ENCODE assay signal across 9 mouse cellular contexts in genomic region chr1:53851334-53851733, GRCm38 (mm10).
A peak's percentile ranks its signal among the peaks of the same experiment; 100 is the strongest.
DNase-seq lines count a peak whose midpoint lies in the region; ATAC-seq and TF ChIP-seq lines count a peak whose summit lies in the region.
"Had no signal": no experiment of that assay in that cellular context is flagged by ENCODE, and none has a peak within 500 bp of the region (broad histone marks: within the 10 kb centered on the region; RNA-seq: fewer than 3 reads in every experiment).

No protein-coding gene starts in this region.

- peaks cover 12% of the 10 kb centered on the region for H3K36me3 ChIP-seq in heart, embryonic 12.5 days
- no peaks in the 10 kb centered on the region for H3K36me3 ChIP-seq in lung, embryonic 14.5 days (ENCODE audit: insufficient read depth)
- no peaks in the 10 kb centered on the region for H3K36me3 ChIP-seq in forebrain, embryonic 11.5 days (ENCODE audit: control insufficient read depth, insufficient read depth, low read length)

- TF ChIP-seq CTCF in lung, embryonic 14.5 days (IDR thresholded peaks at IDR 0.05; ENCODE audit: low read depth) = no peak

- WGBS in heart, embryonic 12.5 days = 66% methylated on average over 8 of the region's 8 CpGs
- 54% methylated on average over 8 of the region's 8 CpGs for WGBS in lung, embryonic 14.5 days
- 88% methylated on average over 8 of the region's 8 CpGs for WGBS in forebrain, embryonic 11.5 days

- H3K9me3 ChIP-seq in heart, embryonic 12.5 days (replicated peaks) = no peaks in the 10 kb centered on the region
- no peaks in the 10 kb centered on the region for H3K9me3 ChIP-seq in lung, embryonic 14.5 days (ENCODE audit: low read depth, low read length)
- no peaks in the 10 kb centered on the region for H3K9me3 ChIP-seq in forebrain, embryonic 11.5 days (ENCODE audit: control insufficient read depth, low read length)
- H3K9me3 ChIP-seq: neural tube, embryonic 13.5 days had no signal

- DNase-seq in heart, adult 18-20 months = peak; percentile 60 to 85
- peak; percentile 39 for DNase-seq in brain, adult 2 months (ENCODE audit: low read depth, low spot score)
- DNase-seq in lung, embryonic 14.5 days = peak; percentile 54
- DNase-seq in spleen, postnatal 36 days (ENCODE audit: low spot score in 2 of 2) = peak; percentile 89
- no peak for DNase-seq in frontal cortex, postnatal 25 days (ENCODE audit: low spot score in 2 of 2)
- no peak for DNase-seq in forebrain, embryonic 11.5 days (ENCODE audit: low spot score)
- DNase-seq in testis, postnatal 10 days (ENCODE audit: low spot score) = no peak

- no peak for ATAC-seq in heart, embryonic 12.5 days (ENCODE audit: insufficient number of reproducible peaks, low FRiP score)
- ATAC-seq in lung, embryonic 14.5 days (ENCODE audit: insufficient read depth) = no peak
- no peak for ATAC-seq in forebrain, embryonic 11.5 days (replicated peaks; ENCODE audit: low FRiP score)

- no peak overlapping the region for H3K9ac ChIP-seq in heart, embryonic 12.5 days
- no peak overlapping the region for H3K9ac ChIP-seq in lung, embryonic 14.5 days
- H3K9ac ChIP-seq in forebrain, embryonic 11.5 days (ENCODE audit: low read length) = no peak overlapping the region
- H3K9ac ChIP-seq: neural tube, embryonic 13.5 days had no signal

- H3K27ac ChIP-seq in heart, embryonic 12.5 days (ENCODE audit: poor library complexity, severe bottlenecking) = no peak overlapping the region
- H3K27ac ChIP-seq in lung, embryonic 14.5 days (ENCODE audit: low read depth) = no peak overlapping the region
- H3K27ac ChIP-seq in forebrain, embryonic 11.5 days (ENCODE audit: low read depth, low read length) = no peak overlapping the region
- H3K27ac ChIP-seq: neural tube, embryonic 13.5 days had no signal

- no peak overlapping the region for H3K4me2 ChIP-seq in heart, embryonic 12.5 days
- no peak overlapping the region for H3K4me2 ChIP-seq in lung, embryonic 14.5 days
- no peak overlapping the region for H3K4me2 ChIP-seq in forebrain, embryonic 11.5 days (ENCODE audit: low read depth, low read length, severe bottlenecking)
- H3K4me2 ChIP-seq: neural tube, embryonic 13.5 days had no signal

- H3K27me3 ChIP-seq in heart, embryonic 12.5 days (replicated peaks) = no peaks in the 10 kb centered on the region
- H3K27me3 ChIP-seq in lung, embryonic 14.5 days (ENCODE audit: insufficient read depth, low read length) = no peaks in the 10 kb centered on the region
- H3K27me3 ChIP-seq in forebrain, embryonic 11.5 days (ENCODE audit: control insufficient read depth, insufficient read depth, low read length) = no peaks in the 10 kb centered on the region
- H3K27me3 ChIP-seq: neural tube, embryonic 13.5 days had no signal

- H3K4me3 ChIP-seq in heart, embryonic 12.5 days = no peak overlapping the region
- no peak overlapping the region for H3K4me3 ChIP-seq in lung, embryonic 14.5 days (ENCODE audit: low read depth, low read length)
- H3K4me3 ChIP-seq in forebrain, embryonic 11.5 days (ENCODE audit: low read depth, low read length) = no peak overlapping the region
- H3K4me3 ChIP-seq: neural tube, embryonic 13.5 days had no signal

- no peaks in the 10 kb centered on the region for H3K4me1 ChIP-seq in heart, embryonic 12.5 days (replicated peaks)
- peaks cover 7% of the 10 kb centered on the region; the same call in 1 of the 2 replicates for H3K4me1 ChIP-seq in lung, embryonic 14.5 days (ENCODE audit: insufficient read depth)
- H3K4me1 ChIP-seq in forebrain, embryonic 11.5 days (replicated peaks; ENCODE audit: control insufficient read depth, insufficient read depth, low read length) = no peaks in the 10 kb centered on the region
- H3K4me1 ChIP-seq: neural tube, embryonic 13.5 days had no signal

Comparison
In these comparisons a context has a peak if more than half of its experiments do, and no peak if none do; other contexts are left out.
1. DNase-seq: peak in heart, adult 18-20 months (2 of 2), brain, adult 2 months (single experiment), lung, embryonic 14.5 days (single experiment) and spleen, postnatal 36 days (2 of 2); none in frontal cortex, postnatal 25 days (0 of 2), forebrain, embryonic 11.5 days (single experiment) and testis, postnatal 10 days (single experiment).